Mouse (Mus musculus) small intestine, adult 2 months (tissue): ENCODE measurements around the gene Bcl2l13.

Experiments used
- CTCF ChIP-seq: fragments of 200-500 bp; IDR thresholded peaks from 2 replicates; pipeline ENCODE4 v1.5.1; 2012; ENCODE audit warnings: low read depth, mild to moderate bottlenecking, control low read depth, inconsistent platforms, low read length, moderate library complexity, mixed read lengths; ENCODE audit not compliant: insufficient replicate concordance, insufficient read length; ENCODE audit errors: extremely low read depth
- POLR2A ChIP-seq: fragments of 200-500 bp; IDR thresholded peaks from 2 replicates; pipeline ENCODE4 v1.6.1; 2012; ENCODE audit warnings: low read depth, mild to moderate bottlenecking, control low read depth, inconsistent platforms, low read length, moderate library complexity

DNA sequence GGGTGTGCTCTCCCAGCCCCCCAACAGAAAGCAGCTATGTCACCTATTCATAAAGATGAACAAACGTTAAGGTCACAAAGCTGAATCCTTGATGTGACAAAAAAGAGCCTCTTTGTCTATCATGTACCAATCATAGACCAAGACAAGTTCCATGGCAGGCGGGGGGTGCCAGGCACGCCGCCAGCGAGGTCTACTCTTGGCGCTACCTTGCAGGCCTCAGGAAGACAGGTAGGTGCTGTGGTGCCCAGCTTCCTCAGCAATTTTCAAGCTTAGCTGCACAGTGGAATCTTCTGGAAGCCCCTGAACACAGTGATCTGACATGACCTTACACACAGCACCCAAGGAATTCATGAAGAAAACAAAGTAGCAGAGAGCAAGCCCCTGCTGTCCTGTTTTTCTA lies 70.5 kb downstream of the Bcl2l13 start:
- no peak for TF ChIP-seq CTCF
- no peak for TF ChIP-seq POLR2A
